Mouse (Mus musculus): ENCODE measurements around the gene Fcna. TPM values are rescaled to one million over a fixed set of nuclear protein-coding genes. Genes with fewer than 3 reads are reported as not detected.

The Fcna gene
- total and polyA plus RNA-seq, 3 experiments = 4.0 to 6.8 (median 4.8) TPM

DNA sequence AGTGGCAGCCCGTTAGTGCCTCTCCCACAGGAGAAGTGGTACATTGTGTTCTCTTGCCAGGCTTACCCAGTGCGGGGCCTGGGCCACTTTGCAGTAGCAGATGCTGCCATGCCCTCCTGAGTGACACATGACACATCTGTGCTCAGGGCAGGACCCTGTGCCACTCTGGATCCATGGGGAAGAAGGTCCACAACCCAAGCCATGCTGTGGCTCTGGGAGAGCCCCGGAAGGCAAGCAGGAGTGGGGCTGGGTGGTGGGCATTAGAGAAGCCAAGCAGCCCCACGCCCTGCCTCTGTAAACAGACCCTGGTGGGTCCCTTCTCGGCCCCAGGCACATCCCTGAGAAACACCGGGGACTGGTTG, 44.7 kb downstream of the Fcna start:
- Histone ChIP-seq H3K4me3 (no peak overlapping the region), H3K4me1 (ENCODE audit: control insufficient read depth, insufficient read depth, low read length) (peaks cover 14% of the 10 kb centered on the region), H3K36me3 (ENCODE audit: control insufficient read depth, insufficient read depth, low read length) (no peaks in the 10 kb centered on the region), H3K79me2 (replicated peaks; ENCODE audit: control insufficient read depth, insufficient read depth, low read length) (no peaks in the 10 kb centered on the region), H3K27me3 (ENCODE audit: control insufficient read depth, insufficient read depth, low read length) (peaks cover 17% of the 10 kb centered on the region), H3K27ac (no peak overlapping the region), H3K9ac (ENCODE audit: low read depth, low read length) (no peak overlapping the region)
- TF ChIP-seq POLR2A (IDR thresholded peaks at IDR 0.05; ENCODE audit: insufficient read depth, low read depth, low read length) (no peak), EP300 (IDR thresholded peaks at IDR 0.05; ENCODE audit: insufficient read depth, low read depth, low read length) (no peak), CTCF (IDR thresholded peaks at IDR 0.05) (no peak)
- peak in 1 of 2 experiments; percentile 36 for DNase-seq
- intact Hi-C loops (cut with DNase I) = no loop called here
- WGBS = 84% methylated on average over 6 of the region's 6 CpGs

DNA sequence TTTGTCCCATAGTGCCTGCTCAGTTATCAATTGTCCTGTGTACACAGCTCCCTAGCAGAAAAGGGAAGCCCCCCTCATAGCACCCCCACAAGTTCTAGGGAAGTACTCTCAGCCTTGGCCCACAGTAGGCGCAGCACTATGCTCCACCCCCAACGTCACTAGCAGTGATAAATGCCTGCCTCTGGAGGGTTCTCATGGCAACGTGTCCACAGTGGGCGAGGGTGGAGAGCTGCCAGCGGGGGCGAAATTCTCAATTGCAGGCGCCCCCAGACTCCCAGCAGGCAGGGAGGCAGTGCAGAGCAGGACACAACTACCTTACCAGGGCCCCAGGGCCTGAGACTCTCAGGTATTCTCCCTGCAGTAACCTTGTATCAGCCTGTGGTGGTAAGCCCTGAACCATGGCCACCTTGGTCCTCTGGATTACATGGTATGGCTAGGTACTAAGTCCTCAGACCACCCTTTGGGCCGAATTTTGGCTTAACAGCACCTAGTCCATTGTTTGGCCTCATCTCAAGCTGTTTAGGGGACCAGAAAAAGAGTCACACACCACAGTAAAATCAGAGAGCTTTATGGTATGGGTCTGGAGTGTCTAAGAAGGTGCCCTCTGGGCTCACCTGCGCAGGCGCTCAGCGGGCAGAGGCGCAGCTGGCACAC, 45.2 kb downstream of the Fcna start:
- no peak for TF ChIP-seq EP300 (IDR thresholded peaks at IDR 0.05; ENCODE audit: insufficient read depth, low read depth, low read length)
- WGBS = 51% methylated on average over 12 of the region's 12 CpGs
- no peaks in the 10 kb centered on the region for H3K79me2 ChIP-seq (replicated peaks; ENCODE audit: control insufficient read depth, insufficient read depth, low read length)
- H3K4me3 ChIP-seq = no peak overlapping the region
- DNase-seq = no peak
- no peak overlapping the region for H3K27ac ChIP-seq
- no peaks in the 10 kb centered on the region for H3K36me3 ChIP-seq (ENCODE audit: control insufficient read depth, insufficient read depth, low read length)
- no peak overlapping the region for H3K9ac ChIP-seq (ENCODE audit: low read depth, low read length)
- peaks cover 12% of the 10 kb centered on the region for H3K4me1 ChIP-seq (ENCODE audit: control insufficient read depth, insufficient read depth, low read length)
- peaks cover 20% of the 10 kb centered on the region for H3K27me3 ChIP-seq (ENCODE audit: control insufficient read depth, insufficient read depth, low read length)
- intact Hi-C loops (cut with DNase I) = no loop called here

GRCm38 (mm10) chr2:25581901-25582301, 45.9 kb downstream of the Fcna start:
- DNase-seq = peak in 1 of 2 experiments; percentile 30

DNA sequence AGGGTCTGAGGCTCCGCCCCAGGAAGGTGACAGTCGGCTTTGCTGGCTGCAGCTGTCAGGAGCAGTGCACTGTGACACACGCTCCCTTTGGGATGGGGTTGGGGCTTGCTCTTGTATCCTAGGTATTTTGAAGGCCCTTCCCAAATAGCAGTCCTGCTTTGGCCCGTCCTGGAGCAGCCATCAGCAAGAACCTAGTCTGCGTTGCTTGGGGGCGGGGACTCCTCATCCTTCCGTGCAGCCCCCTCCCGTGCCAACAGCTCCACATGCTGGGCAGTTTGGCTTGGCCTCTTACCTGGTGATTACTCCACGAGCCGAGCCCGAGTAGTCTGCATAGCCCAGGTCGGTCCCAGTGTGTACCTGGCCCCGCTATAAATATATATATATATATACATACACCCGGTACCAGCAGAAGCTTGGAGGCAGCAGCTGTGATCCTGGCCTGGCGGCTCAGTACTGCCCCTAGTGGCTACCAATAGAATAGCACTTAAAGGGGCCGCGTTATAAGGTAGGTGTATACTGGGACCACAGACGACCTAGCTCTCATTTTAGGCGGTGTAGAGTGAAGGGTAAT, 46.5 kb downstream of the Fcna start, which contains the start of gene Ajm1:
Gene Ajm1 (minus strand): TSS at position 464 of the 571 bp plus-strand sequence.
- peak within 1 kb of the TSS; percentile 40; the same call in 1 of the 2 replicates for H3K9ac ChIP-seq (ENCODE audit: low read depth, low read length)
- WGBS = 5% methylated on average over 19 of the region's 19 CpGs
- intact Hi-C loops (cut with DNase I) = loop anchor here (2.0 kb wide), 2 partner anchors 23 kb away; no protein-coding TSS in a partner anchor
- TF ChIP-seq EP300 (IDR thresholded peaks at IDR 0.05; ENCODE audit: insufficient read depth, low read depth, low read length) (no peak), CTCF (IDR thresholded peaks at IDR 0.05) (peak; percentile 99; the same call in 1 of the 2 replicates), POLR2A (IDR thresholded peaks at IDR 0.05; ENCODE audit: insufficient read depth, low read depth, low read length) (0 out of 2 replicates have a peak, but pooled peaks have one; percentile 24)
- peaks cover 9% of the 10 kb centered on the region for H3K4me1 ChIP-seq (ENCODE audit: control insufficient read depth, insufficient read depth, low read length)
- no peaks in the 10 kb centered on the region for H3K79me2 ChIP-seq (replicated peaks; ENCODE audit: control insufficient read depth, insufficient read depth, low read length)
- H3K36me3 ChIP-seq (ENCODE audit: control insufficient read depth, insufficient read depth, low read length) = no peaks in the 10 kb centered on the region
- H3K27me3 ChIP-seq (ENCODE audit: control insufficient read depth, insufficient read depth, low read length) = peaks cover 27% of the 10 kb centered on the region
- no peak within 1 kb of the TSS for H3K27ac ChIP-seq
- DNase-seq = peak; percentile 58 to 67
- H3K4me3 ChIP-seq = no peak within 1 kb of the TSS

More at GRCm38 (mm10) chr2:25581901-25582301, 45.9 kb downstream of the Fcna start:
- H3K4me3 ChIP-seq = no peak overlapping the region
- TF ChIP-seq POLR2A (IDR thresholded peaks at IDR 0.05; ENCODE audit: insufficient read depth, low read depth, low read length) (no peak), CTCF (IDR thresholded peaks at IDR 0.05) (no peak), EP300 (IDR thresholded peaks at IDR 0.05; ENCODE audit: insufficient read depth, low read depth, low read length) (no peak)
- no peaks in the 10 kb centered on the region for H3K36me3 ChIP-seq (ENCODE audit: control insufficient read depth, insufficient read depth, low read length)
- no peaks in the 10 kb centered on the region for H3K79me2 ChIP-seq (replicated peaks; ENCODE audit: control insufficient read depth, insufficient read depth, low read length)
- no peak overlapping the region for H3K9ac ChIP-seq (ENCODE audit: low read depth, low read length)
- H3K4me1 ChIP-seq (ENCODE audit: control insufficient read depth, insufficient read depth, low read length) = peaks cover 11% of the 10 kb centered on the region
- intact Hi-C loops (cut with DNase I) = loop anchor here (2.0 kb wide), 2 partner anchors 23 kb away; no protein-coding TSS in a partner anchor
- 14% methylated on average over 6 of the region's 6 CpGs for WGBS
- no peak overlapping the region for H3K27ac ChIP-seq
- peaks cover 26% of the 10 kb centered on the region for H3K27me3 ChIP-seq (ENCODE audit: control insufficient read depth, insufficient read depth, low read length)

- H3K36me3 ChIP-seq (ENCODE audit: control insufficient read depth, insufficient read depth, low read length) = no peaks in the 10 kb centered on the region
- 30% methylated on average over 6 of the region's 6 CpGs for WGBS
- H3K4me1 ChIP-seq (ENCODE audit: control insufficient read depth, insufficient read depth, low read length) = peaks cover 9% of the 10 kb centered on the region
- H3K4me3 ChIP-seq = no peak overlapping the region
- H3K27ac ChIP-seq = no peak overlapping the region
- H3K9ac ChIP-seq (ENCODE audit: low read depth, low read length) = no peak overlapping the region
- peaks cover 27% of the 10 kb centered on the region for H3K27me3 ChIP-seq (ENCODE audit: control insufficient read depth, insufficient read depth, low read length)
- H3K79me2 ChIP-seq (replicated peaks; ENCODE audit: control insufficient read depth, insufficient read depth, low read length) = no peaks in the 10 kb centered on the region
- DNase-seq = no peak
- intact Hi-C loops (cut with DNase I) = loop anchor here (2.0 kb wide), 2 partner anchors 22 to 24 kb away; no protein-coding TSS in a partner anchor
- no peak for TF ChIP-seq CTCF (IDR thresholded peaks at IDR 0.05)
- TF ChIP-seq EP300 (IDR thresholded peaks at IDR 0.05; ENCODE audit: insufficient read depth, low read depth, low read length) = no peak
- TF ChIP-seq POLR2A (IDR thresholded peaks at IDR 0.05; ENCODE audit: insufficient read depth, low read depth, low read length) = no peak
Measured at GRCm38 (mm10) chr2:25580621-25581101, 47.2 kb downstream of the Fcna start.

Data from heart, adult 2 months (tissue).